Mouse (Mus musculus) liver, embryonic 14.5 days (tissue): ENCODE results near the gene Angptl8.

Experiments
- CTCF ChIP-seq: IDR thresholded peaks from 2 replicates; pipeline ENCODE4 v1.5.1; 2016; ENCODE audit warnings: antibody characterized with exemption, low read depth, control low read depth
- EP300 ChIP-seq: IDR thresholded peaks from 2 replicates; pipeline ENCODE4 v1.6.1; 2016; ENCODE audit warnings: antibody characterized with exemption, low read depth

GRCm38 (mm10) chr9:21796919-21797318 lies 38.4 kb upstream of the Angptl8 start:
- TF ChIP-seq EP300 (no peak), CTCF (no peak)
